Mouse (Mus musculus): ENCODE data around the gene Gabrb1.

DNA sequence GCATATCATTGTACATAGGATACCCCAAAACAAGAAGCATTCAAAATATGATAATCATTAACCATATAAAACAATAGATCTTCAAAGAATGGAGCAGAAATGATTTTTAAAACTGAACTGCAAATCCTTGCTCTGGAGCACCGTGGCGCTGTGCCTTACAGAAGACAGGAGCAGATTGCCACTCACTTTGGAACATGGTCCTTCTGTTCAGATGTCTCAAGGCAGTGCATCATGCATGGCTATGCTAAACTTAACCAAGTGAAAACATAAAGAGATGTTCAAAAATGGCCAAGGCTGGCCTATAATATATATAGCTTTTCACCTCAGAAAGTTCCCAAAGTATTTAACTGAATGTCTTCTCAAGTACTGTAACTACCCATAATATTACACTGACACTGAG, 240.3 kb downstream of the Gabrb1 start:
- TF ChIP-seq CTCF (IDR thresholded peaks at IDR 0.05; ENCODE audit: control insufficient read depth, insufficient read depth, insufficient read length) (no peak), MYOD1 (IDR thresholded peaks at IDR 0.05; ENCODE audit: control insufficient read depth, insufficient read length, low read depth) (no peak), CEBPB (IDR thresholded peaks at IDR 0.05; ENCODE audit: low read depth) (no peak), MAX (IDR thresholded peaks at IDR 0.05) (no peak), MYOG (IDR thresholded peaks at IDR 0.05; ENCODE audit: control insufficient read depth, extremely low read depth, insufficient read length) (no peak), USF1 (IDR thresholded peaks at IDR 0.05; ENCODE audit: low read depth) (no peak), FOSL1 (IDR thresholded peaks at IDR 0.05; ENCODE audit: insufficient read depth, low read length, poor library complexity, severe bottlenecking) (no peak)

Measured in C2C12 (cell line).